Mouse (Mus musculus): ENCODE measurements at regions not wholly inside any gene's neighbourhood (a gene's known extent, or its start where the extent isn't known, plus 50 kb on each side); places are given as distances from the start of the nearest gene placed in this dataset.

DNA sequence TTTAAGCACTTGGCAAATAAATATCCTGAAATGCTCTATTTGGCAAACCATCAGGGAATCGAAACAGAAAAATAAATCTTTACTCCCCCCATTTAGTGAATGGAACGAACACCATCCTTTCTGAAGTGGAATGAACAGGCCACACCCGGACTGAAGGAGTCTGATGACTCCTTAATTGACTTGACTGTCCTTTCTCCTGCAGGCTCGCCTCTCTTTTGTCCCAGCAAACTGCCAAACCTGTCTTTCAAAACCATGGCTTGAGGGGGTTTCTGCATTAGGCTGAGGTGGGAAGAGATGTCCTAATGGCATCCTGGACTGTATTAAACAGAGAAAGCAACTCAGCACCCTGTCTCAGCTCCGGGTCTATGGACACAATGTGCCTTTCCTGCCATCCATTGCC lies 234.1 kb downstream of the Ankrd50 start:
- TF ChIP-seq CTCF (IDR thresholded peaks at IDR 0.05) (no peak), EP300 (IDR thresholded peaks at IDR 0.05) (no peak)
